Mouse (Mus musculus): ENCODE data around the gene 2610507B11Rik. TPM values are rescaled to one million over a fixed set of nuclear protein-coding genes. Genes with fewer than 3 reads are reported as not detected.

The 2610507B11Rik gene
- polyA plus RNA-seq, 1 experiment from 2014 or later, result 67.1 TPM

GRCm38 (mm10) chr11:78246318-78247011 lies 15.1 kb upstream of the 2610507B11Rik start:
- no peaks in the 10 kb centered on the region for H3K27me3 ChIP-seq (ENCODE audit: control insufficient read depth, insufficient read depth, low read length)
- H3K4me3 ChIP-seq (ENCODE audit: low read length), result peak overlapping the region; percentile 85
- no peaks in the 10 kb centered on the region for H3K36me3 ChIP-seq (ENCODE audit: control insufficient read depth, insufficient read depth)
- peak overlapping the region; percentile 92 for H3K9ac ChIP-seq (ENCODE audit: low read length)
- H3K4me2 ChIP-seq (ENCODE audit: low read depth, low read length), result peak overlapping the region; percentile 60
- no peak for ATAC-seq (replicated peaks; ENCODE audit: extremely low read depth, insufficient read depth, low FRiP score)
- H3K4me1 ChIP-seq (ENCODE audit: control insufficient read depth, insufficient read depth, low read length), result peaks cover 12% of the 10 kb centered on the region
- H3K27ac ChIP-seq (ENCODE audit: low read length), result peak overlapping the region; percentile 98
- WGBS, result 42% methylated on average over 7 of the region's 7 CpGs
- no peaks in the 10 kb centered on the region for H3K9me3 ChIP-seq (replicated peaks; ENCODE audit: control insufficient read depth, low read length)

GRCm38 (mm10) chr11:78247012-78247348 lies 14.6 kb upstream of the 2610507B11Rik start:
- peak overlapping the region; percentile 17; the same call in 1 of the 2 replicates for H3K9ac ChIP-seq (ENCODE audit: low read length)
- ATAC-seq (replicated peaks; ENCODE audit: extremely low read depth, insufficient read depth, low FRiP score), result no peak

GRCm38 (mm10) chr11:78247727-78248140 lies 13.8 kb upstream of the 2610507B11Rik start:
- no peak overlapping the region for H3K4me2 ChIP-seq (ENCODE audit: low read depth, low read length)
- no peaks in the 10 kb centered on the region for H3K9me3 ChIP-seq (replicated peaks; ENCODE audit: control insufficient read depth, low read length)
- no peak overlapping the region for H3K27ac ChIP-seq (ENCODE audit: low read length)
- H3K27me3 ChIP-seq (ENCODE audit: control insufficient read depth, insufficient read depth, low read length), result no peaks in the 10 kb centered on the region
- H3K36me3 ChIP-seq (ENCODE audit: control insufficient read depth, insufficient read depth), result peaks cover 9% of the 10 kb centered on the region; the same call in 1 of the 2 replicates
- peaks cover 12% of the 10 kb centered on the region for H3K4me1 ChIP-seq (ENCODE audit: control insufficient read depth, insufficient read depth, low read length)
- no peak overlapping the region for H3K4me3 ChIP-seq (ENCODE audit: low read length)
- ATAC-seq (replicated peaks; ENCODE audit: extremely low read depth, insufficient read depth, low FRiP score), result no peak
- WGBS, result 69% methylated on average over 4 of the region's 4 CpGs
- no peak overlapping the region for H3K9ac ChIP-seq (ENCODE audit: low read length)

More at GRCm38 (mm10) chr11:78247012-78247348, 14.6 kb upstream of the 2610507B11Rik start:
- 53% methylated on average over 3 of the region's 3 CpGs for WGBS
- peaks cover 12% of the 10 kb centered on the region for H3K4me1 ChIP-seq (ENCODE audit: control insufficient read depth, insufficient read depth, low read length)
- peak overlapping the region; percentile 18; the same call in 1 of the 2 replicates for H3K4me3 ChIP-seq (ENCODE audit: low read length)
- H3K9me3 ChIP-seq (replicated peaks; ENCODE audit: control insufficient read depth, low read length), result no peaks in the 10 kb centered on the region
- peak overlapping the region; percentile 60 for H3K4me2 ChIP-seq (ENCODE audit: low read depth, low read length)
- H3K36me3 ChIP-seq (ENCODE audit: control insufficient read depth, insufficient read depth), result 0 out of 2 replicates have a peak, but pooled peaks cover 4% of the 10 kb centered on the region
- no peaks in the 10 kb centered on the region for H3K27me3 ChIP-seq (ENCODE audit: control insufficient read depth, insufficient read depth, low read length)
- H3K27ac ChIP-seq (ENCODE audit: low read length), result no peak overlapping the region

DNA sequence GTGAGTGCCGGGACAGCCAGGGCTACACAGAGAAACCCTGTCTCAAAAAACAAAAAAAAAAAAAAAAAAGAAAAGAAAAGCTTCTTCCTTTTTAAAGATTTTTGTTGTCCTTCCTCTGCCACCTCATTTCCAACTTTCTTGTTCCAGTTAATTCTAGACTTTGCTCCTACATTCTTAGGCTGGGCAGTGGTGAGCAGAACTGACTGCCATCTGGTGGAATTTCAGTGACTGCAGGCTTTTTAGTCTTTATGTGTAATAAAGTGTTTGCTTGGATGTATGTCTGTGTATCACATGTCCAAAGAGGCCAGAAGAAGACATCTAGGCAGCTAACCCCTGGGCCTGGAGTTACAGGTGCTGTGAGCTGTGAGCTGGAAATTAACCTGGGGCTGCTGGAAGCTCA lies 4.9 kb upstream of the 2610507B11Rik start:
- ATAC-seq (replicated peaks; ENCODE audit: extremely low read depth, insufficient read depth, low FRiP score), result no peak
- Histone ChIP-seq H3K36me3 (ENCODE audit: control insufficient read depth, insufficient read depth) (peaks cover 15% of the 10 kb centered on the region; the same call in 1 of the 2 replicates), H3K4me2 (ENCODE audit: low read depth, low read length) (no peak overlapping the region), H3K9me3 (replicated peaks; ENCODE audit: control insufficient read depth, low read length) (no peaks in the 10 kb centered on the region), H3K27ac (ENCODE audit: low read length) (no peak overlapping the region), H3K27me3 (ENCODE audit: control insufficient read depth, insufficient read depth, low read length) (peaks cover 3% of the 10 kb centered on the region; the same call in 1 of the 2 replicates), H3K9ac (ENCODE audit: low read length) (no peak overlapping the region), H3K4me3 (ENCODE audit: low read length) (no peak overlapping the region), H3K4me1 (ENCODE audit: control insufficient read depth, insufficient read depth, low read length) (no peaks in the 10 kb centered on the region)
- 100% methylated on average over 1 of the region's 1 CpGs for WGBS

GRCm38 (mm10) chr11:78260489-78261258 lies 878 bp upstream of the 2610507B11Rik start:
- Histone ChIP-seq H3K36me3 (ENCODE audit: control insufficient read depth, insufficient read depth) (peaks cover 17% of the 10 kb centered on the region), H3K4me2 (ENCODE audit: low read depth, low read length) (peak overlapping the region; percentile 60), H3K9me3 (replicated peaks; ENCODE audit: control insufficient read depth, low read length) (no peaks in the 10 kb centered on the region), H3K27ac (ENCODE audit: low read length) (no peak overlapping the region), H3K9ac (ENCODE audit: low read length) (no peak overlapping the region), H3K4me3 (ENCODE audit: low read length) (peak overlapping the region; percentile 72), H3K27me3 (ENCODE audit: control insufficient read depth, insufficient read depth, low read length) (peaks cover 3% of the 10 kb centered on the region; the same call in 1 of the 2 replicates), H3K4me1 (ENCODE audit: control insufficient read depth, insufficient read depth, low read length) (peaks cover 6% of the 10 kb centered on the region; the same call in 1 of the 2 replicates)
- 91% methylated on average over 2 of the region's 2 CpGs for WGBS
- ATAC-seq (replicated peaks; ENCODE audit: extremely low read depth, insufficient read depth, low FRiP score), result no peak

DNA sequence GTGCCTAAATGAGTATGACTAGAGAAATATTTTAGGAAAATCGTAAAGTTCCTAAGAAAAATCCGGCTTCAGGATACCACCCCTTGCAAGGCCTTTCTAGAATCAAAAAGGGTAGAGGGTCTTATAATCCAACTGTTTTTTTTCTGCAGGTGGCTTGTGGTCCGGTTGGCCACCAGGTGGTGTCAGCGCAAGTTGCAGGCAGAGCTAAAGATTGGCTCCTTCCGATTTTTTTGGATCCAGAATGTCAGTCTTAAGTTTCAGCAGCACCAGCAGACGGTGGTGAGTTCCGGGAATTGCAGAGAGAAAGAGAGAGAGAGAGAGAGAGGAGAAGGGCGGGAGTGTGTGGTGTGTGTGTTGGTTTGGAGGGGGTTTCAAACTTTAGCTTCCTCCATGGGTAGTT lies 998 bp downstream of the 2610507B11Rik start:
- Histone ChIP-seq H3K4me3 (ENCODE audit: low read length) (peak overlapping the region; percentile 72), H3K9ac (ENCODE audit: low read length) (peak overlapping the region; percentile 90), H3K36me3 (ENCODE audit: control insufficient read depth, insufficient read depth) (peaks cover 30% of the 10 kb centered on the region), H3K4me1 (ENCODE audit: control insufficient read depth, insufficient read depth, low read length) (peaks cover 6% of the 10 kb centered on the region; the same call in 1 of the 2 replicates), H3K9me3 (replicated peaks; ENCODE audit: control insufficient read depth, low read length) (no peaks in the 10 kb centered on the region), H3K4me2 (ENCODE audit: low read depth, low read length) (peak overlapping the region; percentile 77), H3K27ac (ENCODE audit: low read length) (peak overlapping the region; percentile 79; the same call in 1 of the 2 replicates), H3K27me3 (ENCODE audit: control insufficient read depth, insufficient read depth, low read length) (peaks cover 3% of the 10 kb centered on the region; the same call in 1 of the 2 replicates)
- WGBS, result 4% methylated on average over 8 of the region's 8 CpGs
- no peak for ATAC-seq (replicated peaks; ENCODE audit: extremely low read depth, insufficient read depth, low FRiP score)

DNA sequence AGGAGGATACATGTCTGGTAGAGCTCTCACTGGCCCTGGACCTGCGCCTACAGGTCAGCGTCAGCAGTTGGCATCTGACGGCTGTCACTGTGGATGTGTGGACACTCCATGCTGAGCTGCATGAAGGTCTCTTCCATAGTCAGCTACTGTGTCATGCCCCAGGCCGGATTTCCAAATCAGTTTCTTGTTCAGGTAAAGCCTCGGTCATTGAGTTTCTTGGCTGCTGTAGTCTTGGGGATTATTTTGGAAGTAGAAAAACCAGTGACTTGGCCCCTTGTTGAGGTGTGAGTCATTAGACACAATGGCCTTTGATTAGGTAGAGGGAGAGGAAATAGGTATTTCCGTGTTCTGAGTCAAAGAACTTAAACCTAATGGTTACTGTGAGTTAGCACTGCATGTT lies 4.0 kb downstream of the 2610507B11Rik start:
- Histone ChIP-seq H3K27ac (ENCODE audit: low read length) (no peak overlapping the region), H3K9me3 (replicated peaks; ENCODE audit: control insufficient read depth, low read length) (no peaks in the 10 kb centered on the region), H3K4me2 (ENCODE audit: low read depth, low read length) (no peak overlapping the region), H3K36me3 (ENCODE audit: control insufficient read depth, insufficient read depth) (peaks cover 50% of the 10 kb centered on the region), H3K27me3 (ENCODE audit: control insufficient read depth, insufficient read depth, low read length) (no peaks in the 10 kb centered on the region), H3K4me1 (ENCODE audit: control insufficient read depth, insufficient read depth, low read length) (peaks cover 6% of the 10 kb centered on the region; the same call in 1 of the 2 replicates), H3K4me3 (ENCODE audit: low read length) (no peak overlapping the region), H3K9ac (ENCODE audit: low read length) (no peak overlapping the region)
- WGBS, result 85% methylated on average over 6 of the region's 6 CpGs
- no peak for ATAC-seq (replicated peaks; ENCODE audit: extremely low read depth, insufficient read depth, low FRiP score)

DNA sequence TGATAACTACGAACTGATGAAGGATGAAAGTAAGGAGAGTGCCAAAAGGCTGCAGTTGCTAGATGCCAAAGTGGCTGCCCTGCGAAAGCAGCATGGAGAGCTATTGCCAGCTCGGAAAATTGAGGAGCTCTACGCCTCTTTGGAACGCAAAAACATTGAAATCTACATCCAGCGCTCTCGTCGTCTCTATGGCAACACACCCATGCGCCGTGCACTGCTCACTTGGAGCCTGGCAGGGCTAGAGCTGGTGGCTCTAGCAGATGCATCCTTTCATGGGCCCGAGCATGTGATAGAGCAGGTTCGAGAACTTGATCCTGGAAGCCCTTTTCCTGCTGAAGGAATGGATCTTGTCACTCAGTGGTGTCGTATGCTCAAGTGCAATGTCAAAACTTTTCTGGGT lies 10.4 kb downstream of the 2610507B11Rik start:
- Histone ChIP-seq H3K27ac (ENCODE audit: low read length) (no peak overlapping the region), H3K36me3 (ENCODE audit: control insufficient read depth, insufficient read depth) (peaks cover 77% of the 10 kb centered on the region), H3K4me3 (ENCODE audit: low read length) (no peak overlapping the region), H3K9me3 (replicated peaks; ENCODE audit: control insufficient read depth, low read length) (no peaks in the 10 kb centered on the region), H3K27me3 (ENCODE audit: control insufficient read depth, insufficient read depth, low read length) (no peaks in the 10 kb centered on the region), H3K9ac (ENCODE audit: low read length) (no peak overlapping the region; the same call in 1 of the 2 replicates), H3K4me1 (ENCODE audit: control insufficient read depth, insufficient read depth, low read length) (peaks cover 4% of the 10 kb centered on the region; the same call in 1 of the 2 replicates), H3K4me2 (ENCODE audit: low read depth, low read length) (no peak overlapping the region)
- no peak for ATAC-seq (replicated peaks; ENCODE audit: extremely low read depth, insufficient read depth, low FRiP score)
- 82% methylated on average over 13 of the region's 13 CpGs for WGBS

GRCm38 (mm10) chr11:78275596-78275995 lies 14.0 kb downstream of the 2610507B11Rik start:
- no peak for ATAC-seq (replicated peaks; ENCODE audit: extremely low read depth, insufficient read depth, low FRiP score)
- H3K9me3 ChIP-seq (replicated peaks; ENCODE audit: control insufficient read depth, low read length), result no peaks in the 10 kb centered on the region
- H3K9ac ChIP-seq (ENCODE audit: low read length), result no peak overlapping the region
- 95% methylated on average over 1 of the region's 1 CpGs for WGBS
- H3K36me3 ChIP-seq (ENCODE audit: control insufficient read depth, insufficient read depth), result peaks cover 81% of the 10 kb centered on the region
- H3K27ac ChIP-seq (ENCODE audit: low read length), result no peak overlapping the region
- peaks cover 4% of the 10 kb centered on the region; the same call in 1 of the 2 replicates for H3K4me1 ChIP-seq (ENCODE audit: control insufficient read depth, insufficient read depth, low read length)
- no peak overlapping the region for H3K4me2 ChIP-seq (ENCODE audit: low read depth, low read length)
- no peak overlapping the region for H3K4me3 ChIP-seq (ENCODE audit: low read length)
- H3K27me3 ChIP-seq (ENCODE audit: control insufficient read depth, insufficient read depth, low read length), result no peaks in the 10 kb centered on the region
